Mouse (Mus musculus) heart, adult 2 months (tissue): Measurements from ENCODE around the gene Olfr304. TPM values are rescaled to one million over a fixed set of nuclear protein-coding genes. Genes with fewer than 3 reads are reported as not detected.
"Not testable (repeated sequence)": the region's sequence is repeated elsewhere in the genome, so short reads cannot be mapped to it uniquely, and the experiment has no call there.

ENCODE experiments used
- DNase-seq, 2 experiments: peaks; one replicate each; pipeline ENCODE4 v3.0.0; 2021
- H3K27ac ChIP-seq: fragments of 200-600 bp; 2 replicates; pipeline ENCODE4 v1.8.1; 2022
- H3K27me3 ChIP-seq: fragments of 200-500 bp; 2 replicates; pipeline ENCODE4 v1.6.1; 2012; ENCODE audit warnings: mild to moderate bottlenecking, low read length, inconsistent platforms, mixed read lengths; ENCODE audit not compliant: control insufficient read depth, insufficient read depth
- H3K36me3 ChIP-seq: fragments of 200-500 bp; 2 replicates; pipeline ENCODE4 v1.6.1; 2012; ENCODE audit warnings: low read length, inconsistent platforms; ENCODE audit not compliant: control insufficient read depth, insufficient read depth
- H3K4me1 ChIP-seq: fragments of 200-500 bp; 2 replicates; pipeline ENCODE4 v1.6.1; 2011; ENCODE audit warnings: low read length; ENCODE audit not compliant: control insufficient read depth, insufficient read depth
- H3K4me3 ChIP-seq: fragments of 200-600 bp; 2 replicates; pipeline ENCODE4 v1.8.1; 2022
- H3K79me2 ChIP-seq: fragments of 200-500 bp; replicated peaks from 2 replicates; pipeline ENCODE4 v1.6.1; 2012; ENCODE audit warnings: mild to moderate bottlenecking, inconsistent platforms, low read length, moderate library complexity, mixed read lengths; ENCODE audit not compliant: control insufficient read depth, insufficient read depth
- H3K9ac ChIP-seq: fragments of 200-500 bp; 2 replicates; pipeline ENCODE4 v1.6.1; 2012; ENCODE audit warnings: low read depth, mild to moderate bottlenecking, control low read depth, inconsistent platforms, low read length, mixed read lengths
- CTCF ChIP-seq: fragments of 200-600 bp; IDR thresholded peaks from 2 replicates; pipeline ENCODE4 v1.8.1; 2022; ENCODE audit warnings: antibody characterized with exemption, mild to moderate bottlenecking, moderate library complexity
- EP300 ChIP-seq: fragments of 200-500 bp; IDR thresholded peaks from 2 replicates; pipeline ENCODE4 v1.6.1; 2011; ENCODE audit warnings: low read depth, low read length, control low read depth; ENCODE audit not compliant: insufficient read depth
- POLR2A ChIP-seq: fragments of 200-500 bp; IDR thresholded peaks from 2 replicates; pipeline ENCODE4 v1.6.1; 2011; ENCODE audit warnings: mild to moderate bottlenecking, low read depth, low read length, control low read depth; ENCODE audit not compliant: insufficient read depth
- WGBS: fragments of 180-500 bp; shearing (Covaris S2); methylation state at CpG from one replicate; pipeline ENCODE4 v1.1.7; 2018; 5-methylcytosine and 5-hydroxymethylcytosine counted together
- intact Hi-C: fragments of 180-260 bp; cut with DNase I; formaldehyde crosslinking; loops from one replicate; pipeline ENCODE4 v1.15.1; 2025
- long read RNA-seq: library from polyadenylated mRNA; stranded (forward); transcript quantifications from one replicate; pipeline ENCODE4 v2.0.0, GENCODE M21; 2021
- polyA plus RNA-seq: library from polyadenylated mRNA; depleted of rRNA; stranded (reverse); fragments of >200 nt; gene quantifications from 2 replicates; pipeline ENCODE4 v1.2.3, GENCODE M21; 2012; rRNA removed
- total RNA-seq, 2 experiments: library from RNA; stranded (reverse); gene quantifications; 2 replicates each; pipeline ENCODE4 v1.2.3; 2021

Gene Olfr304
- total RNA-seq (not detected), polyA plus RNA-seq (not detected in 2 replicates)
- long read RNA-seq = 0 reads

GRCm38 (mm10) chr7:86386558-86386957 is at the start of gene Olfr304:
TSS of gene Olfr304 (minus strand) at chr7:86386658.
- H3K36me3 ChIP-seq = no peaks in the 10 kb centered on the region
- H3K4me3 ChIP-seq = no peak within 1 kb of the TSS
- H3K4me1 ChIP-seq = no peaks in the 10 kb centered on the region
- intact Hi-C loops = no loop called here
- no peak within 1 kb of the TSS for H3K27ac ChIP-seq
- no peak for TF ChIP-seq POLR2A
- no peak for TF ChIP-seq EP300
- no peak for TF ChIP-seq CTCF
- H3K79me2 ChIP-seq = no peaks in the 10 kb centered on the region
- no peak within 1 kb of the TSS for H3K9ac ChIP-seq
- no peaks in the 10 kb centered on the region for H3K27me3 ChIP-seq
- 41% methylated on average over 1 of the region's 1 CpGs for WGBS
- DNase-seq = no peak

DNA sequence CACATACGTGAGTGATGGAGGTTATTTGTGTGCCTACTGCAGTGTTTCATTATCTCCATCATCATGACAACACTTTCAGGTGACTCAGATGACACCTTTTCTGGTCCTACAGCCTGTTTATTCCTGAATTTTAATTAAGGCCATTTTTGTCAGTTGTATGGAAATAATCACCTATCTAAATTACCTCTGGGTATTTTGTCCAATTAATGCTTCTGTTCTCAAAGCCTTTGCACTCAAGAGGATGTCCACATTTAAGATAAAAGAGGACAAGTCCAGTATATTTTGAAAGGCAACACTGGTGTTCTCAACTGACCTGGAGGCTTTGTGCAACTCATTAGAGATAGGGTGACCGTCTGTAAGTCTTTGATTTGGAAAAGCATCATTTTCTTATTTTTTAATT is 17.1 kb upstream of the Olfr304 start, which contains the start of gene Olfr301:
Olfr301 (plus strand) TSS at position 301 of the 400 bp plus-strand sequence.
- no peaks in the 10 kb centered on the region for H3K27me3 ChIP-seq
- TF ChIP-seq EP300 = no peak
- TF ChIP-seq POLR2A = no peak
- TF ChIP-seq CTCF = no peak
- no peak within 1 kb of the TSS for H3K9ac ChIP-seq
- no peak for DNase-seq
- intact Hi-C loops = no loop called here
- H3K27ac ChIP-seq = no peak within 1 kb of the TSS
- H3K4me1 ChIP-seq = no peaks in the 10 kb centered on the region
- H3K4me3 ChIP-seq = no peak within 1 kb of the TSS
- no peaks in the 10 kb centered on the region for H3K36me3 ChIP-seq
- WGBS = 71% methylated on average over 2 of the region's 2 CpGs
- H3K79me2 ChIP-seq = no peaks in the 10 kb centered on the region

- no peak for DNase-seq
- TF ChIP-seq EP300 (no peak), POLR2A (no peak), CTCF (no peak)
- Histone ChIP-seq H3K27ac (no peak within 1 kb of the TSS), H3K27me3 (no peaks in the 10 kb centered on the region), H3K36me3 (no peaks in the 10 kb centered on the region), H3K4me3 (no peak within 1 kb of the TSS), H3K79me2 (no peaks in the 10 kb centered on the region), H3K4me1 (no peaks in the 10 kb centered on the region), H3K9ac (no peak within 1 kb of the TSS)
- intact Hi-C loops = no loop called here
These were observed 11.2 kb upstream of the Olfr304 start, which contains the start of gene Olfr303 for GRCm38 (mm10) chr7:86397689-86398088. TSS of gene Olfr303 (minus strand) at chr7:86397789.

DNA sequence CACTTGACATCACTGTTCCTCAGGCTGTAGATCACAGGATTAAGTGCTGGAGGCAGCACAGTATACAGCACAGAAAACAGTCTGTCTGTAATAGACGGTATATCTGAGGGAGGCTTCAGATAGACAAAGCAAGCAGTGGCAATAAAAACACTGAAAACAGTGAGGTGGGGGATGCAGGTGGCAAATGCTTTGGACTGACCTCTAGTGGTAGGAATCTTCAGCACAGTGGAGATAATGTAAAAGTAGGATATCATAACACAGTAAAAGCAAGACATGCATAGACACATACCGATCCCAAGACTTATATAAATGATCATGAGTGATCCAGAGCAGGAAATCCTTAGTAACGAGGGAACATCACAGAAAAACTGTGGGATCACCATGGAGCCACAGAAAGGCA is 689 bp downstream of the Olfr304 start:
- intact Hi-C loops = no loop called here
- no peaks in the 10 kb centered on the region for H3K27me3 ChIP-seq
- H3K4me3 ChIP-seq = no peak overlapping the region
- no peak overlapping the region for H3K9ac ChIP-seq
- 0 out of 2 replicates have a peak, but pooled peaks have one; percentile 5 for TF ChIP-seq CTCF
- TF ChIP-seq POLR2A = no peak
- TF ChIP-seq EP300 = no peak
- H3K27ac ChIP-seq = no peak overlapping the region
- DNase-seq = no peak
- no peaks in the 10 kb centered on the region for H3K36me3 ChIP-seq
- no peaks in the 10 kb centered on the region for H3K79me2 ChIP-seq
- H3K4me1 ChIP-seq = no peaks in the 10 kb centered on the region
- whole genome bisulfite sequencing = 50% methylated on average over 3 of the region's 3 CpGs

DNA sequence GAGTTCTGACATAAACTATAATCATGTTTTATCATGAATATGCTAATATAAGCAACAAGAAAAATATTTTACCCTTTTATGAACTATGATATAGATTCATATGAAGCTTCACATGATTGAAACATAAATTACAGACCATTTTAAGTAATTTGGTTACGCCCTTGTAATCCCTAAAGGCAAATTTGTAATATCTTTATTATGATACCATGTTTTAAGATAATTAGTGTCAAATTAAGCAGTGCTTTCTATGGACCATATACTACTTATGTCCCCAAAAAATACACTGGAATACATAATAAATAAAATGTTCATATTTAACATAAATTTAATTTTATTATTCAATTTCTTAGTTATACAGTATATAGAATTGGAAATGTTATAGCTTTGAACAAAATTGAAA is 19.6 kb downstream of the Olfr304 start, which contains the start of gene Olfr305:
Olfr305 (minus strand) TSS at position 101 of the 400 bp plus-strand sequence.
- 65% methylated on average over 1 of the region's 1 CpGs for WGBS
- TF ChIP-seq CTCF (no peak), POLR2A (no peak), EP300 (no peak)

GRCm38 (mm10) chr7:86346296-86346695 is 40.2 kb downstream of the Olfr304 start:
- intact Hi-C loops = not testable (repeated sequence)

More for the DNA sequence above, 19.6 kb downstream of the Olfr304 start, which contains the start of gene Olfr305:
- Histone ChIP-seq H3K27ac (no peak within 1 kb of the TSS), H3K4me1 (no peaks in the 10 kb centered on the region), H3K27me3 (no peaks in the 10 kb centered on the region), H3K79me2 (no peaks in the 10 kb centered on the region), H3K4me3 (no peak within 1 kb of the TSS), H3K36me3 (no peaks in the 10 kb centered on the region), H3K9ac (no peak within 1 kb of the TSS)
- no peak for DNase-seq
- intact Hi-C loops = no loop called here

More at GRCm38 (mm10) chr7:86346296-86346695, 40.2 kb downstream of the Olfr304 start:
- 84% methylated on average over 9 of the region's 9 CpGs for WGBS
- DNase-seq, H3K4me3 ChIP-seq, H3K36me3 ChIP-seq, H3K9ac ChIP-seq, H3K27ac ChIP-seq, H3K4me1 ChIP-seq, H3K27me3 ChIP-seq, H3K79me2 ChIP-seq: not testable (repeated sequence)
